Mouse (Mus musculus): ENCODE data around the gene Gm20388.
"Not testable (repeated sequence)": the region's sequence is repeated elsewhere in the genome, so short reads cannot be mapped to it uniquely, and the experiment has no call there.

The Gm20388 gene

GRCm38 (mm10) chr8:122306660-122307399 lies 2396.2 kb downstream of the Gm20388 start:
- no peak for DNase-seq (ENCODE audit: low spot score)

- DNase-seq (ENCODE audit: low spot score): no peak
Measured at GRCm38 (mm10) chr8:122307836-122308235, 2397.2 kb downstream of the Gm20388 start.

DNA sequence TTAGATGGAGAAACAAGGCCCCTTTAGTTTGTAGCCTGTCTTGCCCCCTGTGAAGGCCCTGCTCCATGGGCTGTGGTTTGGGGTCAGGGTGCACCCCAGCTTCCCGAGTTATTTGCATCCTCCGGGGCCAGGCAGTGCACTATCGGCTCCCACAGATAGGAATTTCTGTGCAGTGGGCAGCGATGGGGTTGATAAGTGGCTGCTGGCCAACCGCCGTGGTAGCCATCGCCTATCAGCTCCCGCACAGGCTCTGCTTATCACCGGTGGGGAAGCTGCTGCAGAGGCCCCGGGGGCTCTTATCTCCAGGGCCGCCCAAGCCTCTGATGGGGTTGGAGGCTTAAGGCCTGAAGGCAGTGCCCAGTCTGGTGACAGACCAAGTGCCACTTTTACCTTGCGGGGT lies 2398.6 kb downstream of the Gm20388 start:
- DNase-seq (ENCODE audit: low spot score): no peak

- DNase-seq (ENCODE audit: low spot score): no peak
Measured at GRCm38 (mm10) chr8:122311115-122311514, 2400.5 kb downstream of the Gm20388 start.

- DNase-seq (ENCODE audit: low spot score): no peak
Measured at GRCm38 (mm10) chr8:122312553-122312952, 2401.9 kb downstream of the Gm20388 start.

GRCm38 (mm10) chr8:122313310-122313709 lies 2402.7 kb downstream of the Gm20388 start:
- no peak for DNase-seq (ENCODE audit: low spot score)

DNA sequence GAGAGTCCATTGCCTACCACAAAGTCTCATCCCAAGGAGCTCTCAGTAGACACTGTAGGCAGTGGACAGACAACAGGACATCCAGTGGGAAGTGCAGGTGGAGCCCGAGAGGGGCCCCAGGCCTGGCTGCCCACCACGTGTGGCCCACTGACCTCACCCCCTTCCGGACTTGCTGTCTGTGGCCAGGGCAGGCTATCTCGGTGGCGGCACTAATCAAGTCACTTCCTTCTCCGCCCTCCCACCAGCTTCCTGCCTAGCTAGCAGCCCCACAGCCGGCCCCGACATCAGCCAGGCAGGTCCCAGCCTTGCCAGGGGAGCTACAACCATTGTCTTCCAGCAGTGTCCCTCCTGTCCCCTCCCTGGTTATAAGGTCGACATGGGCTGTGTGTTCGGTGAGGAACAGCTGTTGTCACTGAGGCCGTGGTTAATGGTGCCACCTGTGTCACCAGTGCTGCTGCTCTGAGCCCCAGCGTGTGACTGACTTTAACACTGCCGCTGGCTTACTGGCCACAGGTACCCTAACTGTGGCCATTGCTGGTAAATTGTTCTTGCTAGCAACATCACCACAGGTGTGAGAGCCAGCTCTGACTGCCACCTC lies 2404.4 kb downstream of the Gm20388 start:
- no peak for DNase-seq (ENCODE audit: low spot score)

GRCm38 (mm10) chr8:122316402-122316801 lies 2405.8 kb downstream of the Gm20388 start:
- DNase-seq (ENCODE audit: low spot score): no peak

- no peak for DNase-seq (ENCODE audit: low spot score)
Measured at GRCm38 (mm10) chr8:122317918-122318475, 2407.4 kb downstream of the Gm20388 start.

GRCm38 (mm10) chr8:122319045-122319707 lies 2408.5 kb downstream of the Gm20388 start:
- no peak for DNase-seq (ENCODE audit: low spot score)

DNA sequence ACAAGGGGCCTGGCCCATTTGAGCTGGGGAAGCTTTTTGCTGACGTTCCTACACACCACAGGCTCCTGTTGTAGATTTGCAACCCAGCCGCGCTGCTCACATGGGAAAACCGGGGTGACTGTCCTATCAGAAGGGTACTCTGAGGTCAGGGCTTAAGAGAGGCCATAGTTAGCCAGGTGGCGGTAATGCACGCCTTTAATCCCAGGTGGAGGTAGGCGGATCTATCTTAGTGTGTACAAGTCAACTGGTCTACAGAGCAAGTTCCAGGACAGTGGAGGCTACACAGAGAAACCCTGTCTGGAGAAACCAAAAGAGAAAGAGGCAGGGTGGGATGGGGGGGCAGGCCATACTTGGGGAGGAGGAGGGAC lies 2409.1 kb downstream of the Gm20388 start:
- no peak for DNase-seq (ENCODE audit: low spot score)

GRCm38 (mm10) chr8:122320541-122320940 lies 2409.9 kb downstream of the Gm20388 start:
- DNase-seq (ENCODE audit: low spot score): no peak

GRCm38 (mm10) chr8:122321455-122321921 lies 2410.8 kb downstream of the Gm20388 start:
- DNase-seq (ENCODE audit: low spot score): no peak

DNA sequence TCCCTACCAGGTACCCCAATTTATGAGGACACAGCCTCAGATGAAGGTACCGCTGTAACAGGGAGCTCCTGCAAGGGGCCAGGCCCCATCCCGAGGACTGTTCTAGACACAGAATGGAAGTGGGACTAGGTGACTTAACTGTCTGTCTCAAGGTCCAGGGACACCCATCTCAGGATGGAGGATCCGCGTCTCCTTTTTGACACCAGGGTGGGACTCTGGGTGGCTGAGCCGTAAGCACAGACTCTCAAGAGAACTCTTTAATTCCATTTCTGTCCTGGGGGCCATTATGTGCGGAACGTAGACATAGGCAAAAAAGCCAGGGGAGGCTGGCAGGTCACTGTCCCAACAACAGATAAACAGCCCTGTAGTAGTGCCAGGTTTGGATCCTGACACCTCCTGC lies 2411.5 kb downstream of the Gm20388 start:
- DNase-seq (ENCODE audit: low spot score): no peak

DNA sequence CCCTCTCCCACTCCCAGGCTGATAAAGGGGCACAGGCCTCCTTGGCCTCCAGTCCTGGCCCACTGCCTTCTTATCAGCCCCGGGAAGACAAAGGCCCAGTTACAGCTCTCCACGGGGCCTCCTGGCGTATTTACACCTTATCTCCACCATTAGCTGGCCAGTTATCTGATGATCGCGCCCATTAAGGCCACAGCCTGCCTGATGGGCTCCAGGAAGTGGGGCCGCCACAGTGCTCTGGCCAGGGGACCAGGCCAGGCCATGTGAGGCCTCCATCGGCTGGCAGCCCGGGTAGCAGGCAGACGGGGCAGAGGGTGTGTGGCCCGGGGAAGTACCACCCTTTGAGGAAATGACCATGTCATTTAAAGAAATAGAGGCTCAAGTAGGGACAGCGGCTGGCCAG lies 2412.2 kb downstream of the Gm20388 start:
- DNase-seq (ENCODE audit: low spot score): no peak

- DNase-seq (ENCODE audit: low spot score): not testable (repeated sequence)
Measured at GRCm38 (mm10) chr8:122323951-122324402, 2413.3 kb downstream of the Gm20388 start.

GRCm38 (mm10) chr8:122325196-122325595 lies 2414.6 kb downstream of the Gm20388 start:
- no peak for DNase-seq (ENCODE audit: low spot score)

DNA sequence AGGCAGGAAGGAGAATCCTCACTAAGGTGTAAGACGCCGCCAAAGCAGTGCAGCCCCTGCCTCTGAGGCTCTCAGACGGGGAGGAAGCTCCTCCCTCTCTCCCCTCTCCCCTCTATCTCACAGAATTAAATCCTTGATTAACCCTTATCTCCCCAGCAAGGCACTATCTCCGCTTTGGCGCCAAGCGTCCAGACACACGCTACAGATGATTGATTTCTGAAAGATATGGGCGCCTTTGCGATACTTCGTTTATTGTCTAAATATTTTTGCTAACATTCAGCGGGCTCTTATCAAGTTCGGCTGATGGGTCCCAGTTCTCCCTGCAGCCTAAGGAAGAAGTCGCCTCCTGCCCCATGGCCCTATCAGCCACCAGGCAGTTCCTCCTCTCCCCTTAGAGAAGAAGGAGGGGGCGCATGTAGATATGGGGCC lies 2415.5 kb downstream of the Gm20388 start:
- no peak for DNase-seq (ENCODE audit: low spot score)

DNA sequence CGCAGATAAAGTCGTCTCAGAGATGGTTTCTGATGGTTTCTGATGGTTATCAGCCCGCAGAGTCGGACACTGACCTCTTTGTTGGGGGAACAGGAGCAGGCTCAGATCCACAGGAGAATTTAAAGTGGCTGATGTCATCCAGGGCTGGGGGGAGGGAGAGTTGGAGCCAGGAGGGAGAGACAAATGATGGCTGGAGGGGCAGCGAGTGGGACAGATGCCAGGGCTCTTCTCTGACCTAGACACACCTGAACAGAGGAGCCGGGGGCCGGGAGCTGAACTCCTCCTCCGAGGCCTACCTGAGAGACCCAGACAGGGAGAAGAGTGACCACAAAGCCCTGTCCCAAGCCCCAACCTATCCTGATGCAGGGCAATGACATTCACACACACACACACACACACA lies 2418.4 kb downstream of the Gm20388 start:
- DNase-seq (ENCODE audit: low spot score): no peak

DNA sequence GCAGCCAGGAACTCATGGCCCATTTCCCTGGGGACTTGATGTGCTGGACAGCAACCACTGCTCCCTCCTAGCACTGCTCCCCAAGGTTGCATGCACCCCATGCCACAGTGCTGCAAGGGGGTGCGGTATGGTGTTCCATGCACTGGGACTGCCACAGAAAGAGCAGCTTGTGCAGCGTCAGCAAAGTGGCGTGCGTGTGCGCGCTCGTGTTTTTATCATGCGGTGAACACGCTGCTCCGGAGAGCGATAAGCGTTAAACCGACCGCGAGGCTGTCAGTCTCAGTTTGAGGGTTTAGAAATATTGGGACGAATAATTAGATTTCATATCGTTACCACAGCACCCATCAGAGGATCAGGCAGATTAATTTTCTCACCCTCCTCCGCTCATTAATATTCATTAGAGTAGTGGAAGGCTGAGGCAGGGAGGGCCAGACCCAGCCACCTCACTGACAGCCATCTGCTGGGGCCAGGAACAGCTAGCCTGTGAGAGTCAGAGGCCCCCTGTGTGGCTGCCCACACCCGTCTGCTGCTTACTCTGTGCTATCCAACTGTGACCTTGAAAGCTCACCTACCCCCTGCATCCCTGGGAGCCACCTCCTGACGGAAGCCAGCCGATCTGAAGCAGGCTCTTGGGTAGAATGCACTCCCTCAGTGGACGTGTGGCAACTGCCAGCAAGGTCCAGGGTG lies 2419.1 kb downstream of the Gm20388 start:
- DNase-seq (ENCODE audit: low spot score): no peak

- DNase-seq (ENCODE audit: low spot score): no peak
Measured at GRCm38 (mm10) chr8:122330446-122331133, 2419.9 kb downstream of the Gm20388 start.

DNA sequence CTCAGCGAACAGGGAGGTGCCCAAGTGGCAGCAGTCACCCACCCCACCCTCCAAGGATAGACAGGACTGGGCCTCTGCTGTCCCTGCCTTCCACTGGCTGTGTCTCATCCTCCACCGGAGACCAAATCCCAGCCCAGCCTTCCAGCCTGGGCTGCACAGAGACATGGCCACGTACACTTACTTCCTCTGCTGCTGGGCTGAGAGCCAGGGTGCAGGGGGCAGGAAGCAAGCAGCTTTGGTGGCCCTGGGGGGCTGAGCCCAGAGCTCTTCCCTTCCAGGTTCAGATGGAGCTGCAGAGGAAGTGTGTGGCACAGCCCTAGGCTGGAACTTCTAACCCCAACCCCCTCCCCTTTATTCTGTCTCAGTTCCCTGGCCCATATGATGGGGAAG lies 2420.5 kb downstream of the Gm20388 start:
- no peak for DNase-seq (ENCODE audit: low spot score)

All from T-cell, adult 2 months (primary cell).